Mouse (Mus musculus) urinary bladder, postnatal 10 days (tissue): ENCODE measurements around the gene Olfr592.
"Not testable (repeated sequence)": the region's sequence is repeated elsewhere in the genome, so short reads cannot be mapped to it uniquely, and the experiment has no call there.

Experiments
- DNase-seq: peaks from one replicate; pipeline ENCODE4 v3.0.0; 2022; ENCODE audit warnings: low spot score

Gene Olfr592

GRCm38 (mm10) chr7:103184503-103184902 is at the start of gene Olfr592:
Gene Olfr592, plus strand, starts transcription at chr7:103184803.
- not testable (repeated sequence) for DNase-seq

- DNase-seq: no peak
These were observed 44.0 kb upstream of the Olfr592 start, which contains the start of gene Olfr588-ps1 for GRCm38 (mm10) chr7:103140579-103140978. Gene Olfr588-ps1, plus strand, starts transcription at chr7:103140879.

GRCm38 (mm10) chr7:103156256-103156655 is 28.3 kb upstream of the Olfr592 start, which contains the start of gene Olfr589:
Gene Olfr589, minus strand, starts transcription at chr7:103156356.
- no peak for DNase-seq

- DNase-seq: no peak
These were observed 14.9 kb upstream of the Olfr592 start for GRCm38 (mm10) chr7:103169697-103170096.

- no peak for DNase-seq
These were observed 6.4 kb upstream of the Olfr592 start, which contains the start of gene Olfr591 for GRCm38 (mm10) chr7:103178240-103178639. Gene Olfr591, minus strand, starts transcription at chr7:103178340.

GRCm38 (mm10) chr7:103211562-103211961 is 27.0 kb downstream of the Olfr592 start, which contains the start of gene Olfr593:
Gene Olfr593, plus strand, starts transcription at chr7:103211862.
- DNase-seq: no peak

- DNase-seq: not testable (repeated sequence)
These were observed 27.4 kb downstream of the Olfr592 start for GRCm38 (mm10) chr7:103212050-103212449.

GRCm38 (mm10) chr7:103216696-103217095 is 32.1 kb downstream of the Olfr592 start, which contains the start of gene Olfr594:
Gene Olfr594, plus strand, starts transcription at chr7:103216996.
- DNase-seq: no peak
